Mouse (Mus musculus) liver, embryonic 13.5 days (tissue): ENCODE measurements around the gene Gata2. TPM values are rescaled to one million over a fixed set of nuclear protein-coding genes. Genes with fewer than 3 reads are reported as not detected.

Experiments used
- ATAC-seq: fragments of 200-750 bp; cut with Nextera tagmentation; 2 replicates; pipeline ENCODE4 v1.8.0; 2017; ENCODE audit warnings: low read depth, mild to moderate bottlenecking, moderate number of reproducible peaks, moderate library complexity
- DNase-seq: peaks from one replicate; pipeline ENCODE4 v3.0.0; 2022
- H3K27ac ChIP-seq: fragments of 300-500 bp; sonication (generic); 2 replicates; pipeline ENCODE4 v1.5.1; 2015; ENCODE audit warnings: moderate library complexity, mild to moderate bottlenecking, inconsistent platforms
- H3K27me3 ChIP-seq: fragments of 300-500 bp; sonication (generic); 2 replicates; pipeline ENCODE4 v1.6.1; 2015; ENCODE audit warnings: mild to moderate bottlenecking, inconsistent platforms
- H3K36me3 ChIP-seq: fragments of 300-500 bp; sonication (generic); 2 replicates; pipeline ENCODE4 v1.6.1; 2015; ENCODE audit warnings: mild to moderate bottlenecking, inconsistent platforms
- H3K4me1 ChIP-seq: fragments of 300-500 bp; sonication (generic); replicated peaks from 2 replicates; pipeline ENCODE4 v1.6.1; 2015; ENCODE audit warnings: inconsistent platforms
- H3K4me2 ChIP-seq: fragments of 300-500 bp; sonication (generic); 2 replicates; pipeline ENCODE4 v1.6.1; 2015; ENCODE audit warnings: inconsistent platforms, mild to moderate bottlenecking, moderate library complexity
- H3K4me3 ChIP-seq: fragments of 300-500 bp; sonication (generic); replicated peaks from 2 replicates; pipeline ENCODE4 v1.5.1; 2015; ENCODE audit warnings: mild to moderate bottlenecking, inconsistent platforms
- H3K9ac ChIP-seq: fragments of 300-500 bp; sonication (generic); 2 replicates; pipeline ENCODE4 v1.6.1; 2015; ENCODE audit warnings: mild to moderate bottlenecking, inconsistent platforms
- H3K9me3 ChIP-seq: fragments of 300-500 bp; sonication (generic); replicated peaks from 2 replicates; pipeline ENCODE4 v1.6.1; 2016; ENCODE audit warnings: inconsistent platforms
- WGBS: fragments of 180-500 bp; shearing (Covaris S2); methylation state at CpG from one replicate; pipeline ENCODE4 v1.1.7; 2015; ENCODE audit not compliant: insufficient replicate concordance; 5-methylcytosine and 5-hydroxymethylcytosine counted together
- polyA plus RNA-seq: library from polyadenylated mRNA; unstranded; fragments of >200 nt; fragmentation: Nextera tagmentation; extraction: Ambion mirVana; gene quantifications from 2 replicates; pipeline ENCODE4 v1.2.1, GENCODE M21; 2015

The Gata2 gene
- polyA plus RNA-seq, 1 experiment from 2014 or later: 7.4 TPM

GRCm38 (mm10) chr6:88174676-88175075 is 19.0 kb upstream of the Gata2 start:
- Histone ChIP-seq H3K4me3 (no peak overlapping the region), H3K9ac (no peak overlapping the region), H3K36me3 (no peaks in the 10 kb centered on the region), H3K9me3 (no peaks in the 10 kb centered on the region), H3K4me2 (no peak overlapping the region), H3K4me1 (no peaks in the 10 kb centered on the region), H3K27me3 (no peaks in the 10 kb centered on the region), H3K27ac (no peak overlapping the region)
- DNase-seq: no peak
- 83% methylated on average over 2 of the region's 2 CpGs for WGBS
- no peak for ATAC-seq

GRCm38 (mm10) chr6:88184671-88185070 is 9.0 kb upstream of the Gata2 start:
- Histone ChIP-seq H3K9ac (no peak overlapping the region), H3K36me3 (no peaks in the 10 kb centered on the region), H3K4me1 (peaks cover 10% of the 10 kb centered on the region), H3K27me3 (peaks cover 29% of the 10 kb centered on the region), H3K27ac (no peak overlapping the region), H3K4me2 (no peak overlapping the region), H3K9me3 (no peaks in the 10 kb centered on the region), H3K4me3 (no peak overlapping the region)
- ATAC-seq (no peak), DNase-seq (no peak)
- 42% methylated on average over 4 of the region's 4 CpGs for WGBS

- peaks cover 64% of the 10 kb centered on the region for H3K27me3 ChIP-seq
- no peak for DNase-seq
- no peak for ATAC-seq
- no peaks in the 10 kb centered on the region for H3K36me3 ChIP-seq
- peaks cover 33% of the 10 kb centered on the region for H3K4me1 ChIP-seq
- H3K9me3 ChIP-seq: no peaks in the 10 kb centered on the region
- 71% methylated on average over 6 of the region's 6 CpGs for WGBS
- H3K27ac ChIP-seq: no peak overlapping the region
- no peak overlapping the region for H3K9ac ChIP-seq
- H3K4me3 ChIP-seq: no peak overlapping the region
- no peak overlapping the region for H3K4me2 ChIP-seq
Observed at GRCm38 (mm10) chr6:88188148-88188547, 5.5 kb upstream of the Gata2 start.

GRCm38 (mm10) chr6:88189312-88190042 is 4.2 kb upstream of the Gata2 start:
- H3K9me3 ChIP-seq: no peaks in the 10 kb centered on the region
- H3K4me3 ChIP-seq: peak overlapping the region; percentile 63
- H3K36me3 ChIP-seq: no peaks in the 10 kb centered on the region
- H3K27me3 ChIP-seq: peaks cover 77% of the 10 kb centered on the region
- H3K4me1 ChIP-seq: peaks cover 46% of the 10 kb centered on the region
- WGBS: 1% methylated on average over 55 of the region's 56 CpGs
- H3K27ac ChIP-seq: no peak overlapping the region
- DNase-seq: peak; percentile 74
- ATAC-seq: peak; percentile 75
- peak overlapping the region; percentile 49 for H3K9ac ChIP-seq
- peak overlapping the region; percentile 79 for H3K4me2 ChIP-seq

- WGBS: 7% methylated on average over 13 of the region's 13 CpGs
- Histone ChIP-seq H3K27me3 (peaks cover 82% of the 10 kb centered on the region), H3K4me3 (peak overlapping the region; percentile 63), H3K9ac (peak overlapping the region; percentile 49; the same call in 1 of the 2 replicates), H3K36me3 (no peaks in the 10 kb centered on the region), H3K4me1 (peaks cover 49% of the 10 kb centered on the region), H3K27ac (no peak overlapping the region), H3K4me2 (peak overlapping the region; percentile 79), H3K9me3 (no peaks in the 10 kb centered on the region)
- no peak; the same call in 1 of the 2 replicates for ATAC-seq
- no peak for DNase-seq
Observed at GRCm38 (mm10) chr6:88190043-88190309, 3.7 kb upstream of the Gata2 start.

GRCm38 (mm10) chr6:88190310-88191023 is 3.2 kb upstream of the Gata2 start:
- peaks cover 87% of the 10 kb centered on the region for H3K27me3 ChIP-seq
- H3K4me2 ChIP-seq: peak overlapping the region; percentile 79
- ATAC-seq (0 out of 2 replicates have a peak, but pooled peaks have one; percentile 11), DNase-seq (no peak)
- 13% methylated on average over 49 of the region's 49 CpGs for WGBS
- no peaks in the 10 kb centered on the region for H3K36me3 ChIP-seq
- no peaks in the 10 kb centered on the region for H3K9me3 ChIP-seq
- H3K4me3 ChIP-seq: peak overlapping the region; percentile 63
- peak overlapping the region; percentile 49; the same call in 1 of the 2 replicates for H3K9ac ChIP-seq
- H3K4me1 ChIP-seq: peaks cover 49% of the 10 kb centered on the region
- H3K27ac ChIP-seq: no peak overlapping the region

GRCm38 (mm10) chr6:88191024-88191365 is 2.7 kb upstream of the Gata2 start:
- H3K4me2 ChIP-seq: peak overlapping the region; percentile 79; the same call in 1 of the 2 replicates
- WGBS: 55% methylated on average over 6 of the region's 6 CpGs
- DNase-seq: no peak

GRCm38 (mm10) chr6:88191411-88192070 is 2.1 kb upstream of the Gata2 start:
- Histone ChIP-seq H3K27me3 (peaks cover 98% of the 10 kb centered on the region), H3K4me1 (peaks cover 55% of the 10 kb centered on the region), H3K4me3 (no peak overlapping the region), H3K27ac (no peak overlapping the region), H3K9ac (no peak overlapping the region), H3K9me3 (no peaks in the 10 kb centered on the region), H3K36me3 (no peaks in the 10 kb centered on the region), H3K4me2 (no peak overlapping the region)
- no peak for DNase-seq
- no peak for ATAC-seq
- WGBS: 13% methylated on average over 4 of the region's 4 CpGs

More at GRCm38 (mm10) chr6:88191024-88191365, 2.7 kb upstream of the Gata2 start:
- H3K27me3 ChIP-seq: peaks cover 92% of the 10 kb centered on the region
- no peak overlapping the region for H3K27ac ChIP-seq
- no peaks in the 10 kb centered on the region for H3K36me3 ChIP-seq
- no peaks in the 10 kb centered on the region for H3K9me3 ChIP-seq
- no peak for ATAC-seq
- H3K9ac ChIP-seq: no peak overlapping the region
- H3K4me3 ChIP-seq: no peak overlapping the region
- peaks cover 50% of the 10 kb centered on the region for H3K4me1 ChIP-seq

GRCm38 (mm10) chr6:88192756-88193155 is 935 bp upstream of the Gata2 start:
- H3K9me3 ChIP-seq: no peaks in the 10 kb centered on the region
- no peak for DNase-seq
- peaks cover 67% of the 10 kb centered on the region for H3K4me1 ChIP-seq
- no peak overlapping the region for H3K9ac ChIP-seq
- H3K4me2 ChIP-seq: no peak overlapping the region
- no peak overlapping the region for H3K27ac ChIP-seq
- WGBS: 33% methylated on average over 8 of the region's 8 CpGs
- no peak for ATAC-seq
- peaks cover 100% of the 10 kb centered on the region for H3K27me3 ChIP-seq
- H3K36me3 ChIP-seq: no peaks in the 10 kb centered on the region
- H3K4me3 ChIP-seq: no peak overlapping the region

GRCm38 (mm10) chr6:88194053-88194977 is 624 bp downstream of the Gata2 start:
- H3K27ac ChIP-seq: no peak overlapping the region
- peaks cover 76% of the 10 kb centered on the region for H3K4me1 ChIP-seq
- no peaks in the 10 kb centered on the region for H3K9me3 ChIP-seq
- DNase-seq (no peak), ATAC-seq (no peak)
- peak overlapping the region; percentile 71 for H3K4me2 ChIP-seq
- H3K36me3 ChIP-seq: no peaks in the 10 kb centered on the region
- 4% methylated on average over 58 of the region's 58 CpGs for WGBS
- H3K4me3 ChIP-seq: peak overlapping the region; percentile 52
- H3K27me3 ChIP-seq: peaks cover 100% of the 10 kb centered on the region
- H3K9ac ChIP-seq: peak overlapping the region; percentile 55

GRCm38 (mm10) chr6:88194978-88195325 is 1.3 kb downstream of the Gata2 start:
- Histone ChIP-seq H3K4me2 (no peak overlapping the region), H3K36me3 (no peaks in the 10 kb centered on the region), H3K27ac (no peak overlapping the region), H3K4me1 (peaks cover 75% of the 10 kb centered on the region), H3K9me3 (no peaks in the 10 kb centered on the region), H3K9ac (no peak overlapping the region), H3K4me3 (0 out of 2 replicates have a peak overlapping the region, but pooled peaks have one; percentile 52), H3K27me3 (peaks cover 100% of the 10 kb centered on the region)
- 43% methylated on average over 7 of the region's 7 CpGs for WGBS
- ATAC-seq: no peak
- DNase-seq: no peak
